ENCODE assay signal across 17 mouse cellular contexts in genomic region chr1:37025962-37026686, GRCm38 (mm10). TPM values are rescaled to one million over a fixed set of nuclear protein-coding genes. Genes with fewer than 3 reads are reported as not detected.
DNase-seq lines count a peak whose midpoint lies in the region; ATAC-seq and TF ChIP-seq lines count a peak whose summit lies in the region.
"Had no signal": no experiment of that assay in that cellular context is flagged by ENCODE, and none has a peak within 500 bp of the region (broad histone marks: within the 10 kb centered on the region; RNA-seq: fewer than 3 reads in every experiment).

TSS of gene Vwa3b (plus strand) at chr1:37026596.

- H3K4me3 ChIP-seq in liver, postnatal 0 days (ENCODE audit: low read depth, low read length) = no peak within 1 kb of the TSS
- H3K4me3 ChIP-seq: embryonic facial prominence, embryonic 13.5 days; hindbrain, embryonic 15.5 days; midbrain, embryonic 12.5 days had no signal

- no peaks in the 10 kb centered on the region for H3K27me3 ChIP-seq in liver, postnatal 0 days (ENCODE audit: insufficient read depth, low read length)

- peak; percentile 42 for DNase-seq in heart, adult 11 months
- DNase-seq in heart, postnatal 14 days = no peak
- no peak for DNase-seq in layer of hippocampus, postnatal 14 days (ENCODE audit: low spot score in 2 of 2)
- no peak for DNase-seq in layer of hippocampus, adult 9-11 months
- no peak for DNase-seq in gastrocnemius, postnatal 10 days
- DNase-seq in liver, postnatal 0 days = peak; percentile 22
- DNase-seq in cerebellum, postnatal 25 days = no peak
- DNase-seq: cerebellum, adult 2 months; heart, postnatal 10 days; kidney, postnatal 4 days; lung, postnatal 36 days; thymus, postnatal 4 days had no signal

- intact Hi-C loops in heart, postnatal 14 days (cut with DNase I) = no loop called here

- peaks cover 8% of the 10 kb centered on the region for H3K4me1 ChIP-seq in liver, postnatal 0 days (ENCODE audit: insufficient read depth)

- TF ChIP-seq CTCF in liver, postnatal 0 days (IDR thresholded peaks at IDR 0.05; ENCODE audit: low read depth) = no peak

- ATAC-seq in liver, postnatal 0 days = peak; percentile 93
- ATAC-seq in CD4-positive, CD25-positive, alpha-beta regulatory T cell, adult 4 months = no peak

- TF ChIP-seq EP300 in liver, postnatal 0 days (IDR thresholded peaks at IDR 0.05; ENCODE audit: low read depth) = peak; percentile 76

- H3K36me3 ChIP-seq in liver, postnatal 0 days (replicated peaks; ENCODE audit: insufficient read depth, low read length) = no peaks in the 10 kb centered on the region
- H3K36me3 ChIP-seq: embryonic facial prominence, embryonic 13.5 days; hindbrain, embryonic 15.5 days; midbrain, embryonic 12.5 days had no signal

- H3K9me3 ChIP-seq in liver, postnatal 0 days (ENCODE audit: low read length) = no peaks in the 10 kb centered on the region
- H3K9me3 ChIP-seq: embryonic facial prominence, embryonic 13.5 days; hindbrain, embryonic 15.5 days; midbrain, embryonic 12.5 days had no signal

- peak within 1 kb of the TSS; percentile 91 for H3K27ac ChIP-seq in liver, postnatal 0 days (ENCODE audit: low read depth)
- H3K27ac ChIP-seq: embryonic facial prominence, embryonic 13.5 days; hindbrain, embryonic 15.5 days; liver, embryonic 14.5 days; midbrain, embryonic 12.5 days had no signal

- H3K9ac ChIP-seq in liver, postnatal 0 days (replicated peaks) = no peak within 1 kb of the TSS
- H3K9ac ChIP-seq: embryonic facial prominence, embryonic 13.5 days; hindbrain, embryonic 15.5 days; liver, embryonic 14.5 days; midbrain, embryonic 12.5 days had no signal

- H3K4me2 ChIP-seq in liver, postnatal 0 days (ENCODE audit: low read depth, low read length) = no peak within 1 kb of the TSS
- H3K4me2 ChIP-seq: embryonic facial prominence, embryonic 13.5 days; hindbrain, embryonic 15.5 days; midbrain, embryonic 12.5 days had no signal

- 51% methylated on average over 5 of the region's 5 CpGs for WGBS in liver, postnatal 0 days (ENCODE audit: insufficient replicate concordance)

RNA-seq across cellular contexts. Expression of gene Vwa3b, which starts in this region (rescaled TPM):
- total RNA-seq in heart, postnatal 14 days (2021) = under 1 TPM; 0.20 to 0.65 TPM
- total RNA-seq in layer of hippocampus, postnatal 14 days (2021) = 10 to 100 TPM; 10.5 to 15.0 TPM
- 10 to 100 TPM; 38.7 to 43.0 TPM for total RNA-seq in gastrocnemius, postnatal 10 days (2021)
- 1.1 and 1.8 TPM in 2 replicates for polyA plus RNA-seq in liver, postnatal 0 days (2015; fragmentation: Nextera tagmentation; extraction: Ambion mirVana)
- polyA plus RNA-seq in CD4-positive, CD25-positive, alpha-beta regulatory T cell, adult 4 months (2017; shearing (Covaris generic)) = 1 to 10 TPM in 1 of 2 experiments, under 1 TPM in 1; 0.50 to 2.0 TPM
- polyA plus RNA-seq: liver, embryonic 14.5 days had no signal

Comparison
In these comparisons a context has a peak if more than half of its experiments do, and no peak if none do; other contexts are left out.
1. RNA of gene Vwa3b (total RNA-seq): 38.7 to 43.0 TPM in gastrocnemius, postnatal 10 days and 10.5 to 15.0 TPM in layer of hippocampus, postnatal 14 days; 0.20 to 0.65 TPM in heart, postnatal 14 days; every median in the first group is over 4 times any median in the second.
2. DNase-seq: peak in heart, adult 11 months (single experiment) and liver, postnatal 0 days (single experiment); none in heart, postnatal 14 days (0 of 2), layer of hippocampus, postnatal 14 days (0 of 2), layer of hippocampus, adult 9-11 months (single experiment), gastrocnemius, postnatal 10 days (single experiment) and cerebellum, postnatal 25 days (0 of 2).